Mouse (Mus musculus) spleen, adult 2 months (tissue): ENCODE data around the gene 1110051M20Rik.
"Not testable (repeated sequence)": the region's sequence is repeated elsewhere in the genome, so short reads cannot be mapped to it uniquely, and the experiment has no call there.

ENCODE experiments used
- CTCF ChIP-seq: fragments of 200-500 bp; IDR thresholded peaks from 2 replicates; pipeline ENCODE4 v1.5.1; 2011; ENCODE audit warnings: mild to moderate bottlenecking, inconsistent platforms; ENCODE audit not compliant: insufficient read depth, insufficient read length, insufficient replicate concordance; ENCODE audit errors: extremely low read depth
- POLR2A ChIP-seq: fragments of 200-500 bp; IDR thresholded peaks from 2 replicates; pipeline ENCODE4 v1.6.1; 2011; ENCODE audit warnings: low read depth, low read length, inconsistent platforms

- not testable (repeated sequence) for TF ChIP-seq CTCF, POLR2A
Observed at GRCm38 (mm10) chr2:91487295-91487694, 42.8 kb upstream of the 1110051M20Rik start.
